Mouse (Mus musculus) C2C12 (cell line): Measurements from ENCODE around the gene Sox6.

Experiments used
- CEBPB ChIP-seq: IDR thresholded peaks from one replicate; pipeline ENCODE4 v1.6.1; 2011; ENCODE audit warnings: low read depth, mild to moderate bottlenecking, control low read depth, moderate library complexity
- CTCF ChIP-seq: IDR thresholded peaks from one replicate; pipeline ENCODE4 v1.5.1; 2011; ENCODE audit not compliant: control insufficient read depth, insufficient read depth, insufficient read length
- FOSL1 ChIP-seq: IDR thresholded peaks from one replicate; pipeline ENCODE4 v1.8.0; 2011; ENCODE audit warnings: mild to moderate bottlenecking, low read length; ENCODE audit not compliant: poor library complexity, insufficient read depth, severe bottlenecking
- MAX ChIP-seq: IDR thresholded peaks from one replicate; pipeline ENCODE4 v1.6.1; 2011; ENCODE audit warnings: mild to moderate bottlenecking, control low read depth
- MYOD1 ChIP-seq: IDR thresholded peaks from one replicate; pipeline ENCODE4 v1.6.1; 2011; ENCODE audit warnings: low read depth; ENCODE audit not compliant: control insufficient read depth, insufficient read length
- MYOG ChIP-seq: IDR thresholded peaks from one replicate; pipeline ENCODE4 v1.6.1; 2011; ENCODE audit not compliant: control insufficient read depth, insufficient read length; ENCODE audit errors: extremely low read depth
- USF1 ChIP-seq: IDR thresholded peaks from one replicate; pipeline ENCODE4 v1.6.1; 2011; ENCODE audit warnings: low read depth, mild to moderate bottlenecking, control low read depth, moderate library complexity

DNA sequence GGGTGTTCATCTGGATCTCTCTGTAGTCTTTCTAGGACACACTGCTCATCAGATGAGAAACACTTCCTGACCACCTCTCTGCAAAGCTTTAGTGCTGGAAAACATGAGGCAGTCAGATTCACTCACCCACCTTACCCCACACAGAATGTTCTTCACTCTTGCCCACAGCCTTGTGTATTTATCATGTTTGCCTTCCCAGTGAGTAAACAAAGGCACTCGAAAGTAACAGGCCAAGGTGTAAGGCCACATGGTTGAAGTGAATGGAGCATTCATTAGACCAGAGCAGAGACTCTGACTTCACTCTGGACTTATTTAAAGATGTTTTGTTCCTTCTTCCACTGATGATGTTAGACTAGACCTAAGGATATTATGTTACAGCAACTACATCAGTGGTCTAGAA lies 506.7 kb downstream of the Sox6 start:
- no peak for TF ChIP-seq CTCF
- no peak for TF ChIP-seq MYOD1
- no peak for TF ChIP-seq MYOG
- TF ChIP-seq MAX = no peak
- TF ChIP-seq FOSL1 = no peak
- TF ChIP-seq USF1 = no peak
- no peak for TF ChIP-seq CEBPB
